Mouse (Mus musculus) midbrain, embryonic 14.5 days (tissue): ENCODE measurements around the gene Apobr. TPM values are rescaled to one million over a fixed set of nuclear protein-coding genes. Genes with fewer than 3 reads are reported as not detected.

ENCODE experiments used
- ATAC-seq: fragments of 200-750 bp; cut with Nextera tagmentation; 2 replicates; pipeline ENCODE4 v1.8.0; 2017; ENCODE audit warnings: moderate number of reproducible peaks, moderate library complexity; ENCODE audit not compliant: low FRiP score, low TSS enrichment
- DNase-seq: peaks from one replicate; pipeline ENCODE4 v3.0.0-alpha.2; 2015
- H3K27ac ChIP-seq: fragments of 300-500 bp; sonication (generic); replicated peaks from 2 replicates; pipeline ENCODE4 v1.5.1; 2014; ENCODE audit warnings: mild to moderate bottlenecking, low read depth, low read length, moderate library complexity
- H3K27me3 ChIP-seq: fragments of 300-500 bp; sonication (generic); 2 replicates; pipeline ENCODE4 v1.6.1; 2014; ENCODE audit warnings: low read length, control low read depth, mixed read lengths; ENCODE audit not compliant: control insufficient read depth, insufficient read depth
- H3K36me3 ChIP-seq: fragments of 300-500 bp; sonication (generic); 2 replicates; pipeline ENCODE4 v1.6.1; 2014; ENCODE audit warnings: low read length, control low read depth; ENCODE audit not compliant: control insufficient read depth, insufficient read depth
- H3K4me1 ChIP-seq: fragments of 300-500 bp; sonication (generic); 2 replicates; pipeline ENCODE4 v1.6.1; 2014; ENCODE audit warnings: mild to moderate bottlenecking, antibody characterized with exemption, low read length, control low read depth; ENCODE audit not compliant: control insufficient read depth, insufficient read depth
- H3K4me2 ChIP-seq: fragments of 300-500 bp; sonication (generic); 2 replicates; pipeline ENCODE4 v1.6.1; 2014; ENCODE audit warnings: mild to moderate bottlenecking, low read length, moderate library complexity
- H3K4me3 ChIP-seq: fragments of 300-500 bp; sonication (generic); replicated peaks from 2 replicates; pipeline ENCODE4 v1.5.1; 2014; ENCODE audit warnings: low read depth, low read length
- H3K9ac ChIP-seq: fragments of 300-500 bp; sonication (generic); replicated peaks from 2 replicates; pipeline ENCODE4 v1.6.1; 2014; ENCODE audit warnings: mild to moderate bottlenecking, low read length, moderate library complexity
- H3K9me3 ChIP-seq: fragments of 300-500 bp; sonication (generic); 2 replicates; pipeline ENCODE4 v1.6.1; 2016; ENCODE audit warnings: low read length, control low read depth, mixed read lengths; ENCODE audit not compliant: control insufficient read depth
- WGBS: fragments of 180-500 bp; shearing (Covaris S2); extraction: QIAGEN DNeasy Blood & Tissue Kit; methylation state at CpG from one replicate; pipeline ENCODE4 v1.1.7; 2014; 5-methylcytosine and 5-hydroxymethylcytosine counted together
- polyA plus RNA-seq: library from polyadenylated mRNA; unstranded; fragments of >200 nt; fragmentation: Nextera tagmentation; extraction: Ambion mirVana; gene quantifications from 2 replicates; pipeline ENCODE4 v1.2.1, GENCODE M21; 2014

The Apobr gene
- polyA plus RNA-seq, 1 experiment from 2014 or later: 0.28 TPM

DNA sequence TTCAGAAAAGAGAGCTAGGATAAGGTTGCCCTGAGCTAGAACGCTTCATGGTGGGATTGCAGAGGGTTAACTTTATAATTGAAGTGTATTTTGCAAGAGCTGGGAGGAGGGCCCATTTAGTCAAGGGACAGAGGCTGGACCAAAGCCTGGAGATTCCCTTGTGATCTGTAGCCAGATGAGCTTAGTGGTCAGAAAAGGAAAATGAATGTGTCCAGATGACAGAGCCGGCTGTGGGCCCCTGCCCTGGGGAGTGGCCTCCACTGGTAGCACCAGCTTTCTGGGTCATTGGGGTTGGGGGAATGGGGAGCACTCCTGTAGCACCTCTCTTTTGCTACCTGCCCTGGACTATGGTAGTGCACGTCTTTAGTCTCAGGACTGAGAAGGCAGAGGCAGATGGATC lies 22.3 kb downstream of the Apobr start:
- DNase-seq: no peak
- no peaks in the 10 kb centered on the region for H3K27me3 ChIP-seq
- H3K4me2 ChIP-seq: no peak overlapping the region
- WGBS: 80% methylated on average over 3 of the region's 3 CpGs
- H3K9me3 ChIP-seq: no peaks in the 10 kb centered on the region
- H3K36me3 ChIP-seq: no peaks in the 10 kb centered on the region
- H3K4me3 ChIP-seq: no peak overlapping the region
- H3K9ac ChIP-seq: no peak overlapping the region
- H3K27ac ChIP-seq: no peak overlapping the region
- no peak for ATAC-seq
- H3K4me1 ChIP-seq: no peaks in the 10 kb centered on the region

DNA sequence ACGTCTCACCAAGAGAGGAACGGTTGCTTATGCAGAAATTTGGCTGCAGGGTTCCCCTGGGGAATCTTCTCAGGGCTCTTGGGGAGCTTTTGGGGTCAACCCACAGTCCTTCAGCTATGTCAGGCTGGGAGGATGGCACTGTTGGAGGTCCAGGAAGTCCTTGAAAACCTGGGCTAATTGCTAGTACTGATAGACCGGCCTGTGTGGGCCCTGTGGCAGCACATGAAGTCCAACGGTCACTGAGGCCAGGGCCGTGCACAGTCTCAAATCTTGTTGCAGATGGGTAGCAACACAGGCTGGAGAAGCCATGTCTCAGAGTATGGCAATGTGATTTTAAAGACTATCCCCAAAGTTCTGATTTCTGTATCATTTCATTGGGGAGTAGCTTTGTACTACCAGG lies 23.1 kb downstream of the Apobr start:
- no peak for DNase-seq
- no peaks in the 10 kb centered on the region for H3K36me3 ChIP-seq
- no peak for ATAC-seq
- H3K27ac ChIP-seq: no peak overlapping the region
- H3K4me1 ChIP-seq: no peaks in the 10 kb centered on the region
- H3K9me3 ChIP-seq: no peaks in the 10 kb centered on the region
- WGBS: 84% methylated on average over 5 of the region's 5 CpGs
- H3K9ac ChIP-seq: no peak overlapping the region
- no peak overlapping the region for H3K4me2 ChIP-seq
- no peak overlapping the region for H3K4me3 ChIP-seq
- H3K27me3 ChIP-seq: no peaks in the 10 kb centered on the region

DNA sequence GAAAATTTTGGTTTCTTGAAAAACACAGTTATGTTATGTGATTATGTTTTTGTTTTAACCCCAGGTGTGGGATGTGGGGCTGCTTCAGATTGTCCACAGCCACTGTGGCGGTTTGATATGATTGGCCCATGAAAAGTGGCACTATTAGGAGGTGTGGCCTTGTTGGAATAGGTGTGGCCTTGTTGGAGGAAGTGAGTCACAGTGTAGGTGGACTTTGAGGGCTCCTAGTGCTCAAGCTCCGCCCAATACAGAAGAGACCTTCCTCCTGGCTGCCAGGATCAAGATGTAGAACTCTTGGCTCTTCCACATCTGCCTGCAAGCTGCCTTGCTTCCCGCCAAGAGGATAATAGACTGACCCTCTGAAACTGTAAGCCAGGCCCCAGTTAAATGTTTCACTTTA lies 28.0 kb downstream of the Apobr start:
- Histone ChIP-seq H3K9ac (no peak overlapping the region), H3K9me3 (no peaks in the 10 kb centered on the region), H3K27ac (no peak overlapping the region), H3K4me3 (no peak overlapping the region), H3K27me3 (no peaks in the 10 kb centered on the region), H3K4me1 (no peaks in the 10 kb centered on the region), H3K4me2 (no peak overlapping the region), H3K36me3 (no peaks in the 10 kb centered on the region)
- no peak for ATAC-seq
- DNase-seq: no peak
- WGBS: 84% methylated on average over 3 of the region's 3 CpGs

DNA sequence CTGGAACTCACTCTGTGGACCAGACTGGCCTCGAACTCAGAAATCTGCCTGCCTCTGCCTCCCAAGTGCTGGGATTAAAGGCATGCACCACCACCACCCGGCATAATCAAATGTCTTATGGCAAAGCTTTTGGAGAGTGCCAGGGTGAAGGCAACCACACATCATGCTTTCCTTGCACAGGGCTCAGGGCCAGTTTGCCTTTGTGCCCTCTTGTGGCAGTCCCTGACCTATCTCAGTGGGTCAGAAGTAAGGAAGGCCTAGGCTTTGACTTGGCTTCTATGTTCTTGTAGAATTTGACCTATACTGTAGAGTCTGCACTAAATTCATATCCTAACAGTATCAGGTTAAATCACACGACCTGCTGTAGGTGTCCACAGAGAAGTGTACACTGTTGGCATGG lies 32.0 kb downstream of the Apobr start:
- ATAC-seq: no peak

DNA sequence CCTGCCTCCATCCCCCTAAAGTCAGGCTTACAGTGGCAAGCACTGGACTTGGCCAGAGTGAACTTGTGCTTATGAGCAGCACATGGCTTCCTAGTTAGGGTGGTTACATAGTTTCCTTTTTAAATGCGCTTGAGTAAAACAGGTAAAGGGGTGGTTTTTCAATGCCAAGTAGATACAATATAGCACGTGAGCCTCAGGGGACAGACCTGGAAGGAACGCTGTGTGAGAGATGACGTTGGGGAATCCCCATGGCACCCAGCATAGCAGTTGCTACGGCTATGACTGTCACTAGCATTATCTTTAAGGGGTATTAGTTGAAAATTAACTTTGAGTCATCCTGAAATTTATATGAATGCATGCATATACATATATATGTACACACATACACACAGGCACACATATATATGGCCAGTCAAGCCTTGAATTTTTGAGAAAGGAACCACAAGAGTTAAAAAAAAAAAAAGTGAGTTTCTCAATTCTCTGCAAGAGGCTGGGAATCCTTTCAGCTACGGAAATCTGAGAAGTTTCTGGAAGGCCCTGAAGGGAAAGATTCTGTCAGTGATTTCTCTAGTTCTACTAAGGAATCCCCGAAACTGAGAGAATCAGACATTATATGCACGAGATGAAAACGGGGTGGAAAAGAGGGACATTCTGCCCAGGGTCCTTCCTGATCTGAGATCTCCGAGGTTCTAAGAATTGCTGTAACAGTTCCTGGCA lies 35.0 kb downstream of the Apobr start:
- no peak for DNase-seq
- WGBS: 86% methylated on average over 10 of the region's 10 CpGs
- Histone ChIP-seq H3K9me3 (no peaks in the 10 kb centered on the region), H3K36me3 (no peaks in the 10 kb centered on the region), H3K4me2 (no peak overlapping the region), H3K4me1 (no peaks in the 10 kb centered on the region), H3K4me3 (no peak overlapping the region), H3K9ac (no peak overlapping the region), H3K27ac (no peak overlapping the region), H3K27me3 (no peaks in the 10 kb centered on the region)
- no peak for ATAC-seq

More for the DNA sequence above, 32.0 kb downstream of the Apobr start:
- Histone ChIP-seq H3K9me3 (no peaks in the 10 kb centered on the region), H3K27ac (no peak overlapping the region), H3K4me3 (no peak overlapping the region), H3K4me2 (no peak overlapping the region), H3K4me1 (no peaks in the 10 kb centered on the region), H3K27me3 (no peaks in the 10 kb centered on the region), H3K36me3 (no peaks in the 10 kb centered on the region), H3K9ac (no peak overlapping the region)
- WGBS: 71% methylated on average over 3 of the region's 3 CpGs
- no peak for DNase-seq

DNA sequence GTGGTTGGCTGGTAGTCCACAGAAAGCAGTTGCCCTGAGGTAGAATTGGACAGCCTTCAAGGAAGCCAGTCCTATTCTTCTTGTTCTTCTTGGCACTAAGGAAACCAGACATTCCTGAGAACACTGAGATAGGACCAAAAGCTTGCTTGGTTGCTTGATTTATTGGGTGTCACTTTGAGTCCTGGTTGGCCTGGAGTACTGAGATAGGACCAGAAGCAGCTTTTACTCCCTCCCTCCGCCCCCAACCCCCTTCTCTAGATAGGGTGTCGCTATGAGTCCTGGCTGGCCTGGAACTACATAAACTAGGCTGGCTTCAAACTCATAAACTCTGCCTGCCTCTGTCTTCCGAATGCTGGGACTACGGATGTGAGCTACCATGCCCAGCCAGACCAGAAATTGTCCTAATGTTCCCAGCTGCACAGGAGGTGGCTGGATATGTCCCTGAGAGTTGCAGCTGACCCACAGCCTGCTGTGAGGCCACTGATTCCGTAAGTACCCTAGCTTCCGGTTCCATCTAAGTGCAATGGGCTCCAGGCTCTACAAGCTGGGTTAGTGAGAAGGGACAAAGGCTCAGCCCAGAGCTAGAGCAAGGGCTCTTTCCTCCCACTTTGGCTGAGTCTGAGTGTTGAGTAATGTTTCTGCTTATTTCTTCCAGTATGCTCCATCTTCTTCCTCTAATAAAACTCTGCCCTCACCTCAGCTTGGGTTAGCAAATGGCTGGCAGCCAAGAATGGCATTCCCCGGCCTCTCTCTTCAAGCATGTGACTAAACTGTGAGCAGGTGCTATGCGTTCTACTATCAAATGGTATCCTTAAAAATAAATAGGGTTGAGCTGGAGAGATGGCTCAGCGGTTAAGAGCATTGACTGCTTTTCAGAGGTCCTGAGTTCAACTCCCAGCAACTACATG lies 37.0 kb downstream of the Apobr start:
- WGBS: 91% methylated on average over 9 of the region's 9 CpGs
- no peaks in the 10 kb centered on the region for H3K9me3 ChIP-seq
- no peak for ATAC-seq

DNA sequence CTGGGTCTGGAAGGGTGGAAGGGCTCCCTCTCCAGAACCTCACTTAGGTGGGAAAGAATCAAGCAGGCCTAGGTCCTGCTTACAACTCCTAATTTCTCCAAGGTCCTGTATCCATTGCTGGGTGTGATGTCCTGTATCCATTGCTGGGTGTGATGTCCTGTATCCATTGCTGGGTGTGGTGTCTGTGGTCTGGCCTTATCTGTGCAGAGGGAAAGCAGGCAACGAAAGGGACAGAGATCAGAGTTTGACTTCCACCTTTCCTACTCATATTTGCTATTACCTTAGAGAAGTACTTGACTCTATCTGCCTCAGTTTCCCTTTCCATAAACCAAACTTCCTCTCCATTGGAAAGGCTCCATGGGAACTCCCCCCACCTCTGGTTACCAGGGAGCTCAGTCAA lies 38.6 kb downstream of the Apobr start:
- H3K4me2 ChIP-seq: no peak overlapping the region
- no peak overlapping the region for H3K27ac ChIP-seq
- ATAC-seq: no peak
- no peaks in the 10 kb centered on the region for H3K4me1 ChIP-seq
- WGBS: 90% methylated on average over 1 of the region's 1 CpGs
- DNase-seq: no peak
- H3K27me3 ChIP-seq: no peaks in the 10 kb centered on the region
- H3K36me3 ChIP-seq: no peaks in the 10 kb centered on the region
- H3K4me3 ChIP-seq: no peak overlapping the region
- H3K9ac ChIP-seq: no peak overlapping the region
- H3K9me3 ChIP-seq: no peaks in the 10 kb centered on the region

More for the DNA sequence above, 37.0 kb downstream of the Apobr start:
- no peaks in the 10 kb centered on the region for H3K36me3 ChIP-seq
- no peak overlapping the region for H3K4me3 ChIP-seq
- no peak overlapping the region for H3K4me2 ChIP-seq
- no peaks in the 10 kb centered on the region for H3K4me1 ChIP-seq
- DNase-seq: no peak
- no peaks in the 10 kb centered on the region for H3K27me3 ChIP-seq
- H3K27ac ChIP-seq: no peak overlapping the region
- H3K9ac ChIP-seq: no peak overlapping the region

DNA sequence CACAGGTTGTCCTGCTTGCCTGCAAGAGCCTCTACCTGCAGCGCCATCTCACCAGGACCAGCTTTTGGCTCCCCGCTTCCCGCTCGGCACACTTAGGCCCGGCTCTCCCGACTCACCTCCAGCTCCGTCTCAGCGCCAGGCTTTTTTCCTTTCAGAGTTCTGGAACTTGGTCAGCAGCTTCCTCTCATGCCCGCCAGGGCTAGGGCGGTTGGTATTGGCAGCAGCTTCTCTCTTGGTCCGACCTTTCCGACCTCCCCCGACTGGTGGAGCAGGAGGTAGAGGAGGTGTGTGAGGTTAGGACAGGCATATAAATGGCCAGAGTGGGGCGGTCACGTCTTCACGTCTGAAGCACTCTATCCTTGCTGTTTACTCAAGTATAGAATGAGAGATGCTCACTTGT lies 40.0 kb downstream of the Apobr start:
- ATAC-seq: no peak
- no peaks in the 10 kb centered on the region for H3K27me3 ChIP-seq
- no peak for DNase-seq
- H3K4me2 ChIP-seq: no peak overlapping the region
- no peaks in the 10 kb centered on the region for H3K9me3 ChIP-seq
- no peak overlapping the region for H3K4me3 ChIP-seq
- H3K4me1 ChIP-seq: no peaks in the 10 kb centered on the region
- H3K36me3 ChIP-seq: no peaks in the 10 kb centered on the region
- 72% methylated on average over 16 of the region's 16 CpGs for WGBS
- H3K9ac ChIP-seq: no peak overlapping the region
- H3K27ac ChIP-seq: no peak overlapping the region

DNA sequence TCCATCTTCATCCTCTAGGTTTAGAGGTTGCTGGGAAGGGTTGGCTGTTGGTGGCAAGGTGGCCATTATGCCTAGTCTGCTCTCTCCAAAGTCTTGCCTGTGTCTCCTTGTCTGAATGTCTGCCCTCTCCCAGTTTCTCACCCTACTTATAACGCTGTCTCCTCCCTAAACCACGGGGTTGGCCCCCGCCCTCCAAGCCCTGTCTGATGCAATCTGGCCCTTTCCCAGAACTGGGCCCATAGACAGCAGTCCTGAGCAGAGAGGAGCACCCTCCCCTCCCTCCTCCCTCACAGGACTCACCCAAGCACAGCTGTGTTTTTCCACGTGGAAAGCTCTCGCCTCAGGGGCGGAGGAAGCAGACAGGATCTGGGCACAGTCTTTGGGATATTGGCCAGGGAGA lies 40.6 kb downstream of the Apobr start:
- Histone ChIP-seq H3K9me3 (no peaks in the 10 kb centered on the region), H3K27ac (no peak overlapping the region), H3K27me3 (no peaks in the 10 kb centered on the region), H3K4me2 (no peak overlapping the region), H3K36me3 (no peaks in the 10 kb centered on the region), H3K9ac (no peak overlapping the region), H3K4me1 (no peaks in the 10 kb centered on the region), H3K4me3 (no peak overlapping the region)
- ATAC-seq: no peak
- 62% methylated on average over 6 of the region's 6 CpGs for WGBS
- DNase-seq: peak; percentile 9
